10 mouse cellular contexts compared by ENCODE assay signal in the genomic region with DNA sequence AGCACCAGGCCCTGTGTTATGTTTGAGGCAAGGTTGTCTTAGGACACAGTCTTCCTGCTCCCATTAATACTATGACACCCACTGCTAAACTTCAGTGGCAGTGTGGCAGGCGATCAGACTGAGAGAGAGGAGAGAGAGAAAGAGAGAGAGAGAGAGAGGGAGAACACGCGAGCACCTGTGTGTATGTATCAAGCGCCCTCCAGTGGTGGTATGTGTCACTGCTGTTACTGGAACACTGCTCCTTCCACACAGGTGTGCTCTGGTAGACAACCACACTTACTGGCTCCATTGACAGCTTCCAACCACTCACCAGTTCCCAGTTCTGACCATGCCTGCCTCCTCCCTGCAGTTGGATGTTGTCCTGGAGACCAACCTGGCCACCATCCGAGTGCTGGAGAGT. TPM values are rescaled to one million over a fixed set of nuclear protein-coding genes. Genes with fewer than 3 reads are reported as not detected.
DNase-seq lines count a peak whose midpoint lies in the region; ATAC-seq and TF ChIP-seq lines count a peak whose summit lies in the region.
"Had no signal": no experiment of that assay in that cellular context is flagged by ENCODE, and none has a peak within 500 bp of the region (broad histone marks: within the 10 kb centered on the region; RNA-seq: fewer than 3 reads in every experiment).

No protein-coding gene starts in this region.

- 40% methylated on average over 5 of the region's 5 CpGs for WGBS in spleen, adult 2 months
- 56% methylated on average over 5 of the region's 5 CpGs for WGBS in limb, embryonic 10.5 days
- WGBS in neural tube, embryonic 15.5 days, result 44% methylated on average over 5 of the region's 5 CpGs

- H3K4me1 ChIP-seq in spleen, adult 2 months (ENCODE audit: control insufficient read depth, insufficient read depth, insufficient read length), result no peaks in the 10 kb centered on the region
- H3K4me1 ChIP-seq in limb, embryonic 10.5 days, result no peaks in the 10 kb centered on the region
- no peaks in the 10 kb centered on the region for H3K4me1 ChIP-seq in neural tube, embryonic 15.5 days
- H3K4me1 ChIP-seq: midbrain, embryonic 12.5 days had no signal

- H3K27ac ChIP-seq in spleen, adult 2 months (ENCODE audit: insufficient read depth, low read length), result no peak overlapping the region
- H3K27ac ChIP-seq in limb, embryonic 10.5 days, result no peak overlapping the region
- no peak overlapping the region for H3K27ac ChIP-seq in neural tube, embryonic 15.5 days (replicated peaks)
- H3K27ac ChIP-seq: midbrain, embryonic 12.5 days had no signal

- no peak overlapping the region for H3K4me3 ChIP-seq in spleen, adult 2 months (ENCODE audit: extremely low read depth, insufficient read depth, insufficient read length)
- H3K4me3 ChIP-seq in limb, embryonic 10.5 days, result no peak overlapping the region
- no peak overlapping the region for H3K4me3 ChIP-seq in neural tube, embryonic 15.5 days (replicated peaks)
- H3K4me3 ChIP-seq: erythroblast, embryonic 14.5 days; midbrain, embryonic 12.5 days had no signal

- peak; percentile 58; the same call in 1 of the 2 replicates for TF ChIP-seq CTCF in spleen, adult 2 months (IDR thresholded peaks at IDR 0.05; ENCODE audit: extremely low read depth, insufficient read depth, insufficient read length, insufficient replicate concordance)

- H3K9ac ChIP-seq in neural tube, embryonic 15.5 days (replicated peaks), result no peak overlapping the region
- H3K9ac ChIP-seq: midbrain, embryonic 12.5 days had no signal

- no peak for TF ChIP-seq POLR2A in spleen, adult 2 months (IDR thresholded peaks at IDR 0.05; ENCODE audit: low read depth, low read length)

- no peaks in the 10 kb centered on the region for H3K9me3 ChIP-seq in limb, embryonic 10.5 days (replicated peaks)
- no peaks in the 10 kb centered on the region for H3K9me3 ChIP-seq in neural tube, embryonic 15.5 days (replicated peaks)
- H3K9me3 ChIP-seq: midbrain, embryonic 12.5 days had no signal

- peaks cover 54% of the 10 kb centered on the region for H3K36me3 ChIP-seq in spleen, adult 2 months (ENCODE audit: control insufficient read depth, insufficient read depth, low read length)
- H3K36me3 ChIP-seq in limb, embryonic 10.5 days, result peaks cover 100% of the 10 kb centered on the region
- peaks cover 99% of the 10 kb centered on the region for H3K36me3 ChIP-seq in neural tube, embryonic 15.5 days

- no peaks in the 10 kb centered on the region for H3K27me3 ChIP-seq in spleen, adult 2 months (ENCODE audit: control insufficient read depth, insufficient read depth, low read length)
- H3K27me3 ChIP-seq in limb, embryonic 10.5 days (ENCODE audit: low read depth, poor library complexity, severe bottlenecking), result no peaks in the 10 kb centered on the region
- no peaks in the 10 kb centered on the region for H3K27me3 ChIP-seq in neural tube, embryonic 15.5 days (replicated peaks)
- H3K27me3 ChIP-seq: midbrain, embryonic 12.5 days had no signal

- peak; percentile 9 to 36 for DNase-seq in spleen, adult 2 months (ENCODE audit: low read depth in 1 of 2, low spot score in 2 of 2)
- no peak for DNase-seq in spleen, adult 12 weeks (ENCODE audit: low spot score)
- peak; percentile 77 for DNase-seq in brain, adult 2 months (ENCODE audit: low read depth, low spot score)
- DNase-seq in hindlimb bud, embryonic 11.5 days (ENCODE audit: extremely low spot score, low read depth, low spot score), result peak; percentile 14
- peak; percentile 59 for DNase-seq in limb, embryonic 10.5 days (ENCODE audit: low spot score)
- peak; percentile 24 for DNase-seq in yolk sac, embryonic 10.5 days (ENCODE audit: low spot score)

- no peak overlapping the region for H3K4me2 ChIP-seq in neural tube, embryonic 15.5 days
- H3K4me2 ChIP-seq: midbrain, embryonic 12.5 days had no signal

- ATAC-seq in erythroid progenitor cell, adult 5-6 weeks (replicated peaks; ENCODE audit: low FRiP score, poor library complexity, severe bottlenecking), result peak; percentile 62; the same call in 1 of the 2 replicates
- ATAC-seq in neural tube, embryonic 15.5 days (ENCODE audit: low FRiP score), result peak; percentile 64; the same call in 1 of the 2 replicates

RNA-seq across cellular contexts. Expression of gene F2rl3, which starts 15.6 kb away (rescaled TPM):
- 26.8 and 35.7 TPM in 2 replicates for polyA plus RNA-seq in spleen, adult 2 months (2012; rRNA removed)
- not detected in 2 replicates for total RNA-seq in erythroid progenitor cell, adult 5-6 weeks (2015; ENCODE audit: low replicate concordance)
- total RNA-seq in erythroid progenitor cell, adult 5-6 weeks (2017; ENCODE audit: low replicate concordance), result not detected in 2 replicates
- polyA plus RNA-seq in limb, embryonic 10.5 days (2016; fragmentation: Nextera tagmentation; extraction: Ambion mirVana), result 2.2 and 2.5 TPM in 2 replicates
- polyA plus RNA-seq in neural tube, embryonic 15.5 days (2015; fragmentation: Nextera tagmentation; extraction: Ambion mirVana), result 0.26 and 0.93 TPM in 2 replicates

RNA-seq across cellular contexts. Expression of gene Sin3b, which starts 23.0 kb away (rescaled TPM):
- polyA plus RNA-seq in spleen, adult 2 months (2012; rRNA removed), result 103 and 111 TPM in 2 replicates
- total RNA-seq in erythroid progenitor cell, adult 5-6 weeks (2015; ENCODE audit: low replicate concordance), result 13.8 and 26.3 TPM in 2 replicates
- 19.5 and 34.8 TPM in 2 replicates for total RNA-seq in erythroid progenitor cell, adult 5-6 weeks (2017; ENCODE audit: low replicate concordance)
- polyA plus RNA-seq in limb, embryonic 10.5 days (2016; fragmentation: Nextera tagmentation; extraction: Ambion mirVana), result 145 and 153 TPM in 2 replicates
- polyA plus RNA-seq in neural tube, embryonic 15.5 days (2015; fragmentation: Nextera tagmentation; extraction: Ambion mirVana), result 152 and 163 TPM in 2 replicates
